Mouse (Mus musculus) cerebellum, adult 2 months (tissue): ENCODE measurements around the gene Hcrtr1.

Experiments
- CTCF ChIP-seq: fragments of 200-500 bp; IDR thresholded peaks from 2 replicates; pipeline ENCODE4 v1.5.1; 2011; ENCODE audit warnings: low read depth, mild to moderate bottlenecking, control low read depth, low read length, moderate library complexity, borderline replicate concordance; ENCODE audit not compliant: insufficient read depth
- POLR2A ChIP-seq: fragments of 200-500 bp; IDR thresholded peaks from 2 replicates; pipeline ENCODE4 v1.6.1; 2011; ENCODE audit warnings: low read length, control low read depth, borderline replicate concordance; ENCODE audit not compliant: insufficient read depth

GRCm38 (mm10) chr4:130108929-130109328 is 30.2 kb downstream of the Hcrtr1 start:
- TF ChIP-seq POLR2A = no peak
- TF ChIP-seq CTCF = no peak
